Mouse (Mus musculus): ENCODE measurements around the gene Clec3b.

The Clec3b gene

GRCm38 (mm10) chr9:123150241-123151020 lies at the start of gene Clec3b:
Gene Clec3b, plus strand, starts transcription at chr9:123150946.
- DNase-seq = no peak

- no peak for DNase-seq
These were observed 47.3 kb upstream of the Clec3b start for GRCm38 (mm10) chr9:123103425-123103824.

GRCm38 (mm10) chr9:123104362-123104761 lies 46.4 kb upstream of the Clec3b start:
- DNase-seq = no peak

- no peak for DNase-seq
These were observed 43.6 kb upstream of the Clec3b start for GRCm38 (mm10) chr9:123107186-123107585.

GRCm38 (mm10) chr9:123109188-123109587 lies 41.6 kb upstream of the Clec3b start:
- no peak for DNase-seq

GRCm38 (mm10) chr9:123111751-123112221 lies 39.0 kb upstream of the Clec3b start:
- DNase-seq = no peak

GRCm38 (mm10) chr9:123112805-123113521 lies 37.8 kb upstream of the Clec3b start, which contains the start of the genes Zdhhc3 and Exosc7:
Gene Zdhhc3, minus strand, starts transcription at chr9:123113205.
Gene Exosc7, plus strand, starts transcription at chr9:123113215.
- peak; percentile 82 to 85 for DNase-seq

- DNase-seq = no peak
These were observed 36.8 kb upstream of the Clec3b start for GRCm38 (mm10) chr9:123113931-123114330.

- no peak for DNase-seq
These were observed 35.2 kb upstream of the Clec3b start for GRCm38 (mm10) chr9:123115566-123115965.

GRCm38 (mm10) chr9:123123017-123123416 lies 27.7 kb upstream of the Clec3b start:
- DNase-seq = no peak

- no peak for DNase-seq
These were observed 27.0 kb upstream of the Clec3b start for GRCm38 (mm10) chr9:123123571-123124412.

- no peak for DNase-seq
These were observed 26.2 kb upstream of the Clec3b start for GRCm38 (mm10) chr9:123124413-123124981.

GRCm38 (mm10) chr9:123127663-123128062 lies 23.1 kb upstream of the Clec3b start:
- DNase-seq = no peak

- DNase-seq = no peak
These were observed 17.8 kb upstream of the Clec3b start for GRCm38 (mm10) chr9:123132994-123133393.

GRCm38 (mm10) chr9:123136953-123137682 lies 13.6 kb upstream of the Clec3b start:
- DNase-seq = no peak

- no peak for DNase-seq
These were observed 11.8 kb upstream of the Clec3b start for GRCm38 (mm10) chr9:123138891-123139474.

GRCm38 (mm10) chr9:123139887-123140614 lies 10.7 kb upstream of the Clec3b start:
- no peak for DNase-seq

GRCm38 (mm10) chr9:123148430-123148829 lies 2.3 kb upstream of the Clec3b start:
- DNase-seq = no peak

- DNase-seq = peak in 1 of 2 experiments; percentile 9
These were observed 815 bp downstream of the Clec3b start for GRCm38 (mm10) chr9:123151561-123151960.

GRCm38 (mm10) chr9:123152026-123152425 lies 1.3 kb downstream of the Clec3b start:
- peak in 1 of 2 experiments; percentile 11 for DNase-seq

- DNase-seq = no peak
These were observed 2.4 kb downstream of the Clec3b start for GRCm38 (mm10) chr9:123153121-123153520.

Measured in thymus, postnatal 36 days (tissue).